Mouse (Mus musculus) right cerebral cortex, postnatal 25 days (tissue): ENCODE measurements at regions not wholly inside any gene's neighbourhood (a gene's known extent, or its start where the extent isn't known, plus 50 kb on each side); places are given as distances from the start of the nearest gene placed in this dataset.

Experiments
- DNase-seq: peaks from one replicate; pipeline ENCODE4 v3.0.0; 2022

GRCm38 (mm10) chr14:48330965-48331622 lies 114.8 kb upstream of the Tmem260 start:
- peak; percentile 27 for DNase-seq

DNA sequence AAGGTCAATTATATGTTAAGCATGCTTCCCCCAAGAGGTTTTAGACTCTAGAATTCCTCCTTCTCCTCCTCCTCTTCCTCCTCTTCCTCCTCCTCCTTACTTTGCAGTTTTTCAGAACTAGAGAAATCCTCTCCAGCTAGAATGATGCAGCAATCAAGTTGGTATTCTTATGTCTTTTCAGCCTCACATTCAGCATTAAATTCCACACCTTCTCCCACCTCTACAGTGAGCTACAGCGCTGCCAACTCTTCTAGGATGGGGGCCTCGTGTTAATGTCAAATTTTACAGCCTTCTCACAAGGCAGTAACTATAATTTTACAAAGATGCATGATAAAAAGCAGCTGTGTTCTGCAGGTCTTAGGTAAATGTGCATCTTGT lies 114.3 kb upstream of the Tmem260 start:
- no peak for DNase-seq

GRCm38 (mm10) chr14:48332193-48332592 lies 113.7 kb upstream of the Tmem260 start:
- no peak for DNase-seq

DNA sequence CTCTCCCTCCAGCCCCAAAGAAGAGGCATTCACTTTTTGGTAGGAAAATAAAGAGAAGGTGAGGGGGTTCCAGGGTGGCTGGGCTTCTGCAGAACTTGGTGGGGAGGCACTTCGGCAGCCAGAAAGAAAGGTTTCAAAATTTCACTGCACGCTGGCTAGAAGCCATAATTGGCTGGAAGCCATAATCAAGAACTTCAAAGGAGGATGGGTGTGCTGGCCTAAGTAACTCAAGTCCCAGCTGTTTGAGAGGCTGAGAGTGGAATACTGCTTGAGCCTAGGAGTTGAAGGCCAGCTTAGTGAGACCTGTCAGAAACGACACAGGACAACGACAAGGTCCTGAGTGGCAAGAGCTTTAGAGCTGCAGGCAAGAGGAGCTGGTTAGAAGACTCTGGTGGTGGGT lies 113.3 kb upstream of the Tmem260 start:
- DNase-seq: no peak

- DNase-seq: no peak
Observed at GRCm38 (mm10) chr14:48334106-48334809, 111.7 kb upstream of the Tmem260 start.

- DNase-seq: no peak
Observed at GRCm38 (mm10) chr14:48339434-48339833, 106.5 kb upstream of the Tmem260 start.

GRCm38 (mm10) chr14:48342944-48343343 lies 103.0 kb upstream of the Tmem260 start:
- DNase-seq: no peak

- DNase-seq: no peak
Observed at GRCm38 (mm10) chr14:48345956-48346355, 100.0 kb upstream of the Tmem260 start.

DNA sequence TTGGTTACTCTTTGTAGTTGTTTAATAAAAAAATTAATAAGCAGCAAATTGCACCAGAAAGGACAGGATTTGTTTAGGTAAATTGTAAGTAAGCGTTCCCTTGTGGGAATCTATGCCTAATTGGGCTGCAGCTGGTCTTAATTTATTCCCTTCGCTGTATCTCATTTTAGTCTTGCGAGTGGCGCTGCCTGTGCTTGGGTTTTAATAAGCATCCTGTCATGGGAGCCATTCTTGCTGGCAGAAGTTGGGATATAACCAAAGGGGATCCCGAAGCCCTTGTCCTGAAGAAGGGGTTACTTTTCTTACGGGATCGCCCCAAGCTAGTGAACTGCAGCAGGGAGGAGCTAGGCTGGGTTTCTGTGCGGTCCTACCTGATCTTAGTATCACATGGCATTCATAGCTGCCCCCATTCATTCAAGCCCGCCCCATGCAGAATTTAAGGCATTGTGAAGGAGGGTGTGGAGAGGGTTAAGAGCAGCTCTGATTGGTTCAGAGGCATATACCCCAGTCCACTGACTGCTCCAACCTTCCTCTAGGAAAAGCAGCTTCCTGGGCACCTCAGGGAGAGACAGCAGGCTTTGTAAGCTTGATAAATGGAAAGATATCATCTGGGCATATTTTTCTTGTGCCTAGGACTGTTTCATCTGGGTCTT lies 96.4 kb upstream of the Tmem260 start:
- DNase-seq: no peak

- no peak for DNase-seq
Observed at GRCm38 (mm10) chr14:48351652-48352051, 94.3 kb upstream of the Tmem260 start.

- no peak for DNase-seq
Observed at GRCm38 (mm10) chr14:48352825-48353224, 93.1 kb upstream of the Tmem260 start.

- DNase-seq: no peak
Observed at GRCm38 (mm10) chr14:48354176-48354575, 91.7 kb upstream of the Tmem260 start.

- no peak for DNase-seq
Observed at GRCm38 (mm10) chr14:48357441-48357840, 88.5 kb upstream of the Tmem260 start.

GRCm38 (mm10) chr14:48358487-48359159 lies 87.3 kb upstream of the Tmem260 start:
- peak; percentile 23 for DNase-seq

DNA sequence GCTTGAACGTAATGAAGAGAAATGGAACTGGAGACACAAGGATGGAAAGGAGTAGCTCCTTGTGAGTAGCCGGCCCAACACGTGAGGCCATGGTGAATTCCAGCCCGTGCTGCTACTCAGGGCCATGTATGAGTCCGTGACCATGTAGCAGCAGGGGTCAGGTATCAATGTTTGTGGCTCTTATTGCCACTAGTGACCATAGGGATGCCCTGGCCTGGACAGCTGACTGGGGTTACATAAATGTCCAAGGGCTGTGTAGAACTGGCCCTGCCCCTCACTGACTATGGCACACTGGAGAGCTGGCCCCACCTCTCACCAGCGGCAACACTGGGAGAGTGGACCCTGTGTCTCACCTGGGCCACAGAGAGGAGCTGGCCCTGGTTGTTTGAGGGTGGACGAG lies 84.1 kb upstream of the Tmem260 start:
- DNase-seq: no peak

DNA sequence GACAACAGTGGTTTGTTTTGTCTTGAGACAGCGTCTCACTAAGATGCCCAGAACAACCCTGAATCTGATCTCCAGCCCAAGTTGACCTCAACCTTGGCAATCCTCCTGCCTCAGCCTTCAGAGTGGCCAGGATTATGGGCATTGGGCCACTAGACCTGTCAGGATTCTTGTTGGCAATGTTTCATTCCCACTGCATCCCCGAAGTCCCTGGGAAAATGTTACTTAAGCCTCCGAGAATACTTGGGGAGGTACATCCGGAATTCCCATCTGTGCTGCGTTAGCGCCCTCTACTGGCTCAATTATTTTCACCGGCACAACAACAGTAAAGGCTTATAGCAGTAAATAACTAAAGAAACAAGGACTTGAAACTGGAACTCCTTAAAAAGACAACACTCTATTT lies 78.9 kb upstream of the Tmem260 start:
- DNase-seq: peak; percentile 80

DNA sequence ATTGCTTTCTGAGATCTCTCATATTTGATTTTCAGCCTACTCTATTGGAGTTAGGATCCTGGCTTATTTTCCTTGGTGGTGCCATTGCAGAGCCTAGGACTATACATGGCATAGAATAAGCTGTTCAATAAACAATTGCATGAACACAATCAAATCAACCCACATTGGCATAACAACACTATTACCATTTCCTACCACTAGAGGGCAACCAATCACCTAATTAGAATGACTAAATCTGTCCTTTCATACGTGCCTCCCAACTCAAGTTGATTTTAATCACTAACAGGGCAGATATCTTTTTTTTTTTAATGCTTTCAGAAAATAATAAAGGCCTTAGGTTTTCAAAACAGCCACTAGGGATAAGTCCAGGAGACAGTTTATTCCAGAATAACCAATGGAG lies 75.6 kb upstream of the Tmem260 start:
- no peak for DNase-seq

DNA sequence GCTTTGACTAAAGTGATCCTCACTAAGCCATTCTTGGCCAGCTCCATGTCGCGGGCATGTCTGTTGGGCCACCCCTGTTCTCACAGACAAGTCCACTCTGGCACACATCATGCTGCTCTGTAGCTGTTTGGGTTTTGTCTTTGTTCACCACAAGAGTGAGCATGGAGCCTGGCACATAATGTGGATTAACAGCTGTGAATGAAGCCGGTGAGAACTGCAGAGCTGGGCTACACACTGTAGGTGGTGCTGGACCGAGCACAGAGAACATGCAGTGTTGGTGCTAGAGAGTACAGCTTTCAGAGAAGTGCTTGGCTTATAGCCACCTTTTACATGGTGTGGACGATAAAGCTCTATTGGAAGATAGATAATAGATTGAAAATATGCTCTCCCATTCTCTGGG lies 74.2 kb upstream of the Tmem260 start:
- DNase-seq: peak; percentile 24

DNA sequence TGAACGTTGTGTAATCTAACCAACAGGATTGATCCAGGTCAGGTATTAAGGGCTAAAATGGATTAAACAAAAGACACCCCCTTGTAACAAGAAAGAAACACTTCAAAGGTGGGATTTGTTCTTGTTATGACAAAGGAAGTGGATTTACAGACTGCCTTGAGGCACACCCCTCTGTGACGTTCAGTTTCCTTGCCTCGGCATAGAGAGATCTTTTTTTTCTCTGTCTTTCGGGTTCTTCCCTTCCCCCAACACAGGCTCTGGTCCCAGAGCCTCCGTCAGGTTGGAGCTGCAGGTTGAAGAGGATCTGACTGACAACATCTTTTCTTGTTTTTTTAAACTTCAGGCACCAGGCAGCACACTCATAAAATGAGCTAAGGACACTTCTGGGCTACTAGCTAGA lies 69.8 kb upstream of the Tmem260 start:
- no peak for DNase-seq
